Mouse (Mus musculus): Measurements from ENCODE around the gene Pld3. TPM values are rescaled to one million over a fixed set of nuclear protein-coding genes. Genes with fewer than 3 reads are reported as not detected.

Pld3 gene
- polyA plus RNA-seq, 1 experiment from 2014 or later, result 49.3 TPM

DNA sequence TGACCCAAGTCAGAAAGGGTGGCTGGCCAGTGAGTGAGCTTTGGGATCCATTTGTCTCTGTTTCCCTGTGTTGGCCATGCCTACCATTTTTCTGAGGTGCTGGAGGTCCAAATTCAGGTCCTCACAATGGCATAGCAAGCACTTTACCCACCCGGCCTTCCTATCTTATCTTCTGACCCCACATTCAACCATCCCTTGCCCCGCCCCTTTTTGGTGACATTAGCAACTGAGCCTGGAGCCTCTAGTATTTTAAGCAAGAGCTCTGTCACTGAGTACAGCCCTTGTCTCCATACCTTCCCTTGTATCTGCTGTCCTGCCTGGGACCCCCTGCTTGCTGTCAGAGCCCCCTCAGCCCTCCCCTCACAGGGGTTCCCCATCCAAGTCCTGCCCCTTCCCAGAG lies 17.6 kb downstream of the Pld3 start:
- DNase-seq (peak; percentile 66), ATAC-seq (peak; percentile 76)
- peak overlapping the region; percentile 39; the same call in 1 of the 2 replicates for H3K27ac ChIP-seq (ENCODE audit: low read depth)
- H3K27me3 ChIP-seq (ENCODE audit: insufficient read depth, low read length), result no peaks in the 10 kb centered on the region
- TF ChIP-seq CTCF (IDR thresholded peaks at IDR 0.05; ENCODE audit: low read depth) (no peak), EP300 (IDR thresholded peaks at IDR 0.05; ENCODE audit: low read depth) (peak; percentile 86)
- WGBS (ENCODE audit: insufficient replicate concordance), result 57% methylated on average over 2 of the region's 2 CpGs
- peak overlapping the region; percentile 51 for H3K9ac ChIP-seq (replicated peaks)
- H3K4me1 ChIP-seq (ENCODE audit: insufficient read depth), result peaks cover 36% of the 10 kb centered on the region
- H3K9me3 ChIP-seq (ENCODE audit: low read length), result no peaks in the 10 kb centered on the region
- no peak overlapping the region for H3K4me3 ChIP-seq (ENCODE audit: low read depth, low read length)
- H3K4me2 ChIP-seq (ENCODE audit: low read depth, low read length), result peak overlapping the region; percentile 70
- peaks cover 39% of the 10 kb centered on the region for H3K36me3 ChIP-seq (replicated peaks; ENCODE audit: insufficient read depth, low read length)

DNA sequence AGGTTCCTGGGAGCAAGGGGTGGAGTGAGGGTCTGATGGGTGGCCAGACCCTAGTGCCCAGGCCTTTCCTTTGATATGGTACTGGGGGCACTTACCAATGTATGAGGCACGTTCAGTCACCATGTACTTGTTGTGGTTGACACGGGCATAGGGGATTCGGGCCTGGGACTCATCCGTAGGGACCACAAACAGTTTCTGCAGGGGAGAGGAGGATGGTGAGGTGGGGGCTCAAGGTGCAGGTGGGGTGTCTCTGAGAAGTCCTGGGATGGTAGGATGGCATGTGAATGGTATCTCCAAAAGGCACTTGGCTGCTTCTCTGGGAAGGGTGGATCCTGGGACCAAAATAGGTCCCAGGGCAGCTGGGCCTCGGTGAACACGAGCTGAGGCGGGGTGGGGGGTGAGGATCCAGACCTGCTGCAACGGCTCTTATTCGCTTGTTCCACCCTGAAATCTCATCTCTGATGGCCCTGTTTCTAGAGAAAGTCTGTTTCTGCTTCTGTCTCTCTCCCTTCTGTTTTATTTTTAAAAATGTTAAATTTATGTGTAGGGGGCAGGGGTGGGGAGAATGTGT lies 20.5 kb downstream of the Pld3 start:
- ATAC-seq (no peak), DNase-seq (no peak)
- Histone ChIP-seq H3K36me3 (replicated peaks; ENCODE audit: insufficient read depth, low read length) (peaks cover 26% of the 10 kb centered on the region), H3K9me3 (ENCODE audit: low read length) (no peaks in the 10 kb centered on the region), H3K4me2 (ENCODE audit: low read depth, low read length) (no peak overlapping the region), H3K4me1 (ENCODE audit: insufficient read depth) (peaks cover 16% of the 10 kb centered on the region), H3K9ac (replicated peaks) (no peak overlapping the region), H3K27me3 (ENCODE audit: insufficient read depth, low read length) (no peaks in the 10 kb centered on the region), H3K27ac (ENCODE audit: low read depth) (no peak overlapping the region), H3K4me3 (ENCODE audit: low read depth, low read length) (no peak overlapping the region)
- 83% methylated on average over 9 of the region's 9 CpGs for WGBS (ENCODE audit: insufficient replicate concordance)
- TF ChIP-seq EP300 (IDR thresholded peaks at IDR 0.05; ENCODE audit: low read depth) (no peak), CTCF (IDR thresholded peaks at IDR 0.05; ENCODE audit: low read depth) (no peak)

DNA sequence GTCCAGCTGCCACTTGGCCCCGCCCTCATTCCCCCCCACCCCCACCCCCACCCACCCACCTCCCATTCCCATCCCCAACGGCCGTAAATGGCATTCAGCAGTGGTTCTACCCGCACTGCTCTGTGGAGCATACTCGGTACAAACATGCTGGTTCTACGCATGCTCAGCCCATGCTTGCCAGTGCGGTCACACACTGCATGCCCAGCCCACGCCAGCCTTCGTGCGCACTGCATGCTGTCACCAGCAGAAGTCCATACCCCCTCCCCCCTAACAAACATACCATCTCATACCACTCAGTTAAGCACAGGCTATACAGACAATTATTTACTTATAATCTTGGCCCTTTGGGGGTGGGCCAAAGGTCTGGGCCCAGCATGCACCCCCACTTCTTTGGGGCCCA lies 21.3 kb downstream of the Pld3 start:
- no peaks in the 10 kb centered on the region for H3K9me3 ChIP-seq (ENCODE audit: low read length)
- WGBS (ENCODE audit: insufficient replicate concordance), result 95% methylated on average over 8 of the region's 10 CpGs
- H3K27me3 ChIP-seq (ENCODE audit: insufficient read depth, low read length), result no peaks in the 10 kb centered on the region
- no peak overlapping the region for H3K9ac ChIP-seq (replicated peaks)
- no peak overlapping the region for H3K27ac ChIP-seq (ENCODE audit: low read depth)
- ATAC-seq, result no peak
- DNase-seq, result no peak
- peaks cover 23% of the 10 kb centered on the region for H3K36me3 ChIP-seq (replicated peaks; ENCODE audit: insufficient read depth, low read length)
- H3K4me3 ChIP-seq (ENCODE audit: low read depth, low read length), result no peak overlapping the region
- no peak for TF ChIP-seq CTCF (IDR thresholded peaks at IDR 0.05; ENCODE audit: low read depth)
- no peak for TF ChIP-seq EP300 (IDR thresholded peaks at IDR 0.05; ENCODE audit: low read depth)
- no peak overlapping the region for H3K4me2 ChIP-seq (ENCODE audit: low read depth, low read length)
- peaks cover 14% of the 10 kb centered on the region for H3K4me1 ChIP-seq (ENCODE audit: insufficient read depth)

DNA sequence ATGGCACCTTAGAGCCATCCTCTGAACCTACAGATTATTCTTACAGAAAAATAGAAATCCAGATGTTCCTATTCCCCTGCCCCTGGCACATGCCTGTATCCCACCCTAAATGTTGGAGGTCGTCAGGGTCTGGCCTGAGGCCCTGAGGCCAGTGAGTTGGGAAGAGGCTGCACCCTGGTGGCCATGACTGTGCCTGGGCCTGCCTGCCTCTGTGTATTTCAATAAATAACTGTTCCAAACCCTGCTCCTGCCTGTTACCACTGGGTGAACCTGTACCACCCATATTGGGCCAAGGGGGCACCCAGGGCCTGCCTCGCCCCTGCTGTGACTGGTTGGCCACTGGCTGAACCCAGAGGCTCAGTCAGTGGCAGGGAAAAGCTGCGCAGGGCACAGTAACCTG lies 22.1 kb downstream of the Pld3 start:
- Histone ChIP-seq H3K4me2 (ENCODE audit: low read depth, low read length) (no peak overlapping the region), H3K36me3 (replicated peaks; ENCODE audit: insufficient read depth, low read length) (peaks cover 18% of the 10 kb centered on the region), H3K27ac (ENCODE audit: low read depth) (no peak overlapping the region), H3K4me1 (ENCODE audit: insufficient read depth) (peaks cover 14% of the 10 kb centered on the region), H3K27me3 (ENCODE audit: insufficient read depth, low read length) (no peaks in the 10 kb centered on the region), H3K9ac (replicated peaks) (no peak overlapping the region), H3K4me3 (ENCODE audit: low read depth, low read length) (no peak overlapping the region), H3K9me3 (ENCODE audit: low read length) (no peaks in the 10 kb centered on the region)
- TF ChIP-seq EP300 (IDR thresholded peaks at IDR 0.05; ENCODE audit: low read depth) (no peak), CTCF (IDR thresholded peaks at IDR 0.05; ENCODE audit: low read depth) (peak; percentile 44)
- ATAC-seq (no peak), DNase-seq (no peak)
- 74% methylated on average over 3 of the region's 3 CpGs for WGBS (ENCODE audit: insufficient replicate concordance)

- no peaks in the 10 kb centered on the region for H3K27me3 ChIP-seq (ENCODE audit: insufficient read depth, low read length)
- TF ChIP-seq EP300 (IDR thresholded peaks at IDR 0.05; ENCODE audit: low read depth), result no peak
- TF ChIP-seq CTCF (IDR thresholded peaks at IDR 0.05; ENCODE audit: low read depth), result no peak
- H3K4me2 ChIP-seq (ENCODE audit: low read depth, low read length), result no peak overlapping the region
- ATAC-seq (no peak), DNase-seq (no peak)
- 85% methylated on average over 21 of the region's 21 CpGs for WGBS (ENCODE audit: insufficient replicate concordance)
- H3K36me3 ChIP-seq (replicated peaks; ENCODE audit: insufficient read depth, low read length), result peaks cover 13% of the 10 kb centered on the region
- no peak overlapping the region for H3K9ac ChIP-seq (replicated peaks)
- H3K9me3 ChIP-seq (ENCODE audit: low read length), result no peaks in the 10 kb centered on the region
- no peak overlapping the region for H3K4me3 ChIP-seq (ENCODE audit: low read depth, low read length)
- H3K27ac ChIP-seq (ENCODE audit: low read depth), result no peak overlapping the region
- peaks cover 9% of the 10 kb centered on the region for H3K4me1 ChIP-seq (ENCODE audit: insufficient read depth)
Observed at GRCm38 (mm10) chr7:27529070-27529469, 23.9 kb downstream of the Pld3 start.

DNA sequence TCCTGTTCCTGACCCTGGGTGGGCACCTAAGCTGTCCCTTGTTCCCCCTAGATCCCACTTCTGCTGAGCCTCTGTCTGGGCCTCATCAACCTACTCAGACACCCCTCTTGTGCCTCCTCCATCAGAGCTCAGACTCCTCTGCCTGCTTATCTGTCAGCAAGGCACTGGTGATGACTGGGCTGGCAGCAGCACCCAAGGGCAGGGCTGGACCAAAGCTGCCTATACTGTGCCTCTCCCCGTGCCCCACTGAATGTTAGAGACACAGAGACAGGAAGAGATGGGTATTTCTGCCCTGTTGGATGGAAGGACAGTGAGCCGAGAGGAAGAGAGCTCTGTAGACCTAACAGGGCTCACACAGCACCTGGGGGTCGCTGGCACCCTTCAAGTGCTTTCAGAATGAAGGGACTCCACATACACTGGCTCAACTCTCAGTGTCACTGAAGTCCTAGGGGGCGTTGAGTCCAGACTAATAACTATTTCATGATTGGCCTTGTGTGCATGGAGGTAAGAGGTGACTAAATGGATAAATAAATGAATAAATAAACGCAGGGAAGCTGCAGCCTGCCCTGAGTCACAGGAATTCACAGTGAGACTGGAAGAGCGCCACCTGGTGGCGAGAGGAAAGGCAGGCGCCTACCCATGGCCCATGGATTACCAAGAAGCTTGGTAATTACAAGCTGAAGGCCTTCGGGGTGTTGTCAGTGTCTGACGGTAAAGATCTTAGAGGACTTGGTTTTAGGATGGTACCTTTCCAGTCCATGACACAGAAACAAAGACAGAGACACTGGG lies 26.8 kb downstream of the Pld3 start:
- ATAC-seq, result peak; percentile 93

More for the DNA sequence above, 26.8 kb downstream of the Pld3 start:
- peak overlapping the region; percentile 36; the same call in 1 of the 2 replicates for H3K27ac ChIP-seq (ENCODE audit: low read depth)
- peak; percentile 99 for TF ChIP-seq CTCF (IDR thresholded peaks at IDR 0.05; ENCODE audit: low read depth)
- TF ChIP-seq EP300 (IDR thresholded peaks at IDR 0.05; ENCODE audit: low read depth), result no peak
- DNase-seq, result peak; percentile 87
- H3K27me3 ChIP-seq (ENCODE audit: insufficient read depth, low read length), result no peaks in the 10 kb centered on the region
- 0 out of 2 replicates have a peak overlapping the region, but pooled peaks have one; percentile 23 for H3K9ac ChIP-seq (replicated peaks)
- 20% methylated on average over 10 of the region's 10 CpGs for WGBS (ENCODE audit: insufficient replicate concordance)
- H3K9me3 ChIP-seq (ENCODE audit: low read length), result no peaks in the 10 kb centered on the region
- H3K4me2 ChIP-seq (ENCODE audit: low read depth, low read length), result peak overlapping the region; percentile 55
- no peak overlapping the region for H3K4me3 ChIP-seq (ENCODE audit: low read depth, low read length)
- H3K4me1 ChIP-seq (ENCODE audit: insufficient read depth), result peaks cover 9% of the 10 kb centered on the region
- H3K36me3 ChIP-seq (replicated peaks; ENCODE audit: insufficient read depth, low read length), result no peaks in the 10 kb centered on the region
